Mouse (Mus musculus): ENCODE results near the gene Pbld2.

GRCm38 (mm10) chr10:63032956-63033355, 8.8 kb downstream of the Pbld2 start:
- no peak for TF ChIP-seq CTCF (IDR thresholded peaks at IDR 0.05; ENCODE audit: control insufficient read depth, insufficient read depth, insufficient read length)
- TF ChIP-seq USF1 (IDR thresholded peaks at IDR 0.05; ENCODE audit: low read depth), result no peak
- TF ChIP-seq CEBPB (IDR thresholded peaks at IDR 0.05; ENCODE audit: low read depth), result no peak
